ENCODE assay signal across 22 mouse cellular contexts in genomic region chr14:21406946-21407345, GRCm38 (mm10).
DNase-seq lines count a peak whose midpoint lies in the region; ATAC-seq and TF ChIP-seq lines count a peak whose summit lies in the region.
"Had no signal": no experiment of that assay in that cellular context is flagged by ENCODE, and none has a peak within 500 bp of the region (broad histone marks: within the 10 kb centered on the region; RNA-seq: fewer than 3 reads in every experiment).

No protein-coding gene starts in this region.

- no peaks in the 10 kb centered on the region for H3K36me3 ChIP-seq in forebrain, embryonic 10.5 days (replicated peaks)
- H3K36me3 ChIP-seq in forebrain, embryonic 15.5 days, result no peaks in the 10 kb centered on the region
- H3K36me3 ChIP-seq: embryonic facial prominence, embryonic 12.5 days; embryonic facial prominence, embryonic 15.5 days; forebrain, embryonic 12.5 days had no signal

- no peak for DNase-seq in forebrain, embryonic 10.5 days (ENCODE audit: extremely low spot score, low spot score)
- DNase-seq in NIH3T3 (ENCODE audit: low read depth), result peak; percentile 27
- DNase-seq in adrenal gland, postnatal 36 days, result no peak
- no peak for DNase-seq in ovary, postnatal 14 days (ENCODE audit: low spot score)
- DNase-seq: adrenal gland, adult 8-10 months; adrenal gland, postnatal 14 days; cerebellum, adult 11 months; cerebellum, adult 18-20 months; cerebellum, adult 8-10 months; cerebellum, adult 9-11 months; cerebellum, postnatal 14 days; cerebellum, postnatal 36 days; embryo, embryonic 11 days; forebrain, postnatal 0 days had no signal

- peaks cover 57% of the 10 kb centered on the region for H3K4me1 ChIP-seq in forebrain, embryonic 10.5 days
- peaks cover 40% of the 10 kb centered on the region for H3K4me1 ChIP-seq in forebrain, embryonic 15.5 days
- H3K4me1 ChIP-seq in embryonic fibroblast, embryonic 13.5 days (ENCODE audit: control insufficient read depth, insufficient read depth, low read length), result no peaks in the 10 kb centered on the region; the same call in 1 of the 2 replicates

- H3K9ac ChIP-seq in forebrain, embryonic 15.5 days (replicated peaks), result no peak overlapping the region
- H3K9ac ChIP-seq: embryonic facial prominence, embryonic 12.5 days; embryonic facial prominence, embryonic 15.5 days; forebrain, embryonic 12.5 days; forebrain, postnatal 0 days had no signal

- peak overlapping the region; percentile 85; the same call in 1 of the 2 replicates for H3K27ac ChIP-seq in forebrain, embryonic 10.5 days
- H3K27ac ChIP-seq in forebrain, embryonic 15.5 days (replicated peaks), result no peak overlapping the region
- 0 out of 2 replicates have a peak overlapping the region, but pooled peaks have one; percentile 61 for H3K27ac ChIP-seq in embryonic fibroblast, embryonic 13.5 days (ENCODE audit: insufficient read depth, low read length)
- H3K27ac ChIP-seq: embryonic facial prominence, embryonic 15.5 days; forebrain, embryonic 12.5 days had no signal

- WGBS in forebrain, embryonic 10.5 days, result 88% methylated on average over 5 of the region's 5 CpGs
- WGBS in forebrain, embryonic 15.5 days, result 78% methylated on average over 5 of the region's 5 CpGs

- H3K4me3 ChIP-seq in forebrain, embryonic 10.5 days, result no peak overlapping the region
- H3K4me3 ChIP-seq in forebrain, embryonic 15.5 days, result no peak overlapping the region
- H3K4me3 ChIP-seq in embryonic fibroblast, embryonic 13.5 days (ENCODE audit: insufficient read depth, low read length), result no peak overlapping the region
- H3K4me3 ChIP-seq: embryonic facial prominence, embryonic 12.5 days; embryonic facial prominence, embryonic 15.5 days; forebrain, embryonic 12.5 days had no signal

- H3K4me2 ChIP-seq in forebrain, embryonic 15.5 days (replicated peaks), result no peak overlapping the region
- H3K4me2 ChIP-seq: embryonic facial prominence, embryonic 12.5 days; embryonic facial prominence, embryonic 15.5 days; forebrain, embryonic 12.5 days had no signal

- no peak for ATAC-seq in forebrain, embryonic 15.5 days (replicated peaks)
- ATAC-seq: activated CD4-positive, CD25-positive, alpha-beta regulatory T cell, adult 4 months; forebrain, embryonic 14.5 days; forebrain, postnatal 0 days; Patski had no signal

- TF ChIP-seq CTCF in embryonic fibroblast, embryonic 13.5 days (IDR thresholded peaks at IDR 0.05; ENCODE audit: borderline replicate concordance, insufficient read depth, low read length), result no peak

- no peak for TF ChIP-seq POLR2A in embryonic fibroblast, embryonic 13.5 days (IDR thresholded peaks at IDR 0.05; ENCODE audit: low read depth, low read length)

- no peaks in the 10 kb centered on the region for H3K9me3 ChIP-seq in forebrain, embryonic 10.5 days
- no peaks in the 10 kb centered on the region for H3K9me3 ChIP-seq in forebrain, embryonic 15.5 days
- H3K9me3 ChIP-seq: embryonic facial prominence, embryonic 12.5 days; embryonic facial prominence, embryonic 15.5 days; forebrain, embryonic 12.5 days had no signal

- H3K27me3 ChIP-seq in forebrain, embryonic 10.5 days (ENCODE audit: poor library complexity, severe bottlenecking), result no peaks in the 10 kb centered on the region
- no peaks in the 10 kb centered on the region for H3K27me3 ChIP-seq in forebrain, embryonic 15.5 days
- H3K27me3 ChIP-seq: embryonic facial prominence, embryonic 12.5 days; embryonic facial prominence, embryonic 15.5 days; forebrain, embryonic 12.5 days; Patski had no signal
